Mouse (Mus musculus): ENCODE measurements around the gene Kcnk5. TPM values are rescaled to one million over a fixed set of nuclear protein-coding genes. Genes with fewer than 3 reads are reported as not detected.

Gene Kcnk5
- polyA plus RNA-seq, 1 experiment: 20.4 TPM

DNA sequence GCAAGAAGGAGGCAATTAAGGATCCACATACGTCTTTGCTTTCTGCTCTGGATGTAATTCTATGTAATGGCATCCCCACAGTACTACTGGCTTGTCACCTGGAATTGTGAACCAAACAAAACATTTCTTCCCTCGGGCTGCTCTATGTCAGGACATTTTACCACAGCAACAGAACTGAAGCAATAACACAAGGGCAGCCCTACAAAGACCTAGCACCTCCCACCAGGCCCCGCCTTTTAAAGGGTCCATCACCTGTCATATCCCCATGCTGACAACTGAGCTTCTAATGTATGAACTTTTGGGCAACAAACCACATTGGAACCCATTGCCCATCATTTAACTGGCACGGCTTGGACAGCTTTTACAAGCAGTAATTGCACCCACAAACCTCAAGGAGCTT, 21.7 kb upstream of the Kcnk5 start:
- WGBS: 27% methylated on average over 4 of the region's 4 CpGs
- DNase-seq (ENCODE audit: low read depth, low spot score): no peak

DNA sequence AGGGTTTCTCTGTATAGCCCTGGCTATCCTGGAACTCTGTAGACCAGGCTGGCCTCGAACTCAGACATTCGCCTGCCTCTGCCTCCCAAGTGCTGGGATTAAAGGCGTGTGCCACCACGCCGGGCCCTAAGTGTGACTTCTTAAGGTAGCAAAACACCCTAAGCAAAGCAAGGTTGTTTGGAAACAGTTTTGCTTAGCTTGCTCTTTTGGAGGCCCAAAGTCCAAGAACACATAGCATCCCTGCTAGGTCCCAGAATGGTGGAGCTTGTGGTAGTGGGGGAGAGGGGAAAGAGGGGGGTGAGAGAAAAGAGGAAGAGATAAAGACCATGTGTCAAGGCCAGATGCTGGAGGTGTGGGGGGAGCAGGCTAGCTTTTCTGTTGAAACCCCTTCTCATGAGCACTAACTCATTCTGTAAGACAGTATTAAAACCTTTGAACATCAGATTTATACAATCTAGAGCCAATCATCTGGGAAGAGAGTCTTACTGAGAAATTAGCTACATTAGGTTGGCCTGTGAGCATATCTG, 21.1 kb upstream of the Kcnk5 start:
- no peak for DNase-seq (ENCODE audit: low read depth, low spot score)
- 93% methylated on average over 5 of the region's 5 CpGs for WGBS

- 63% methylated on average over 8 of the region's 8 CpGs for WGBS
These were observed 19.6 kb upstream of the Kcnk5 start for GRCm38 (mm10) chr14:20201066-20201683.

GRCm38 (mm10) chr14:20193103-20193715, 11.6 kb upstream of the Kcnk5 start:
- WGBS: 29% methylated on average over 4 of the region's 4 CpGs
- DNase-seq (ENCODE audit: low read depth, low spot score): no peak

More at GRCm38 (mm10) chr14:20201066-20201683, 19.6 kb upstream of the Kcnk5 start:
- DNase-seq (ENCODE audit: low read depth, low spot score): no peak

DNA sequence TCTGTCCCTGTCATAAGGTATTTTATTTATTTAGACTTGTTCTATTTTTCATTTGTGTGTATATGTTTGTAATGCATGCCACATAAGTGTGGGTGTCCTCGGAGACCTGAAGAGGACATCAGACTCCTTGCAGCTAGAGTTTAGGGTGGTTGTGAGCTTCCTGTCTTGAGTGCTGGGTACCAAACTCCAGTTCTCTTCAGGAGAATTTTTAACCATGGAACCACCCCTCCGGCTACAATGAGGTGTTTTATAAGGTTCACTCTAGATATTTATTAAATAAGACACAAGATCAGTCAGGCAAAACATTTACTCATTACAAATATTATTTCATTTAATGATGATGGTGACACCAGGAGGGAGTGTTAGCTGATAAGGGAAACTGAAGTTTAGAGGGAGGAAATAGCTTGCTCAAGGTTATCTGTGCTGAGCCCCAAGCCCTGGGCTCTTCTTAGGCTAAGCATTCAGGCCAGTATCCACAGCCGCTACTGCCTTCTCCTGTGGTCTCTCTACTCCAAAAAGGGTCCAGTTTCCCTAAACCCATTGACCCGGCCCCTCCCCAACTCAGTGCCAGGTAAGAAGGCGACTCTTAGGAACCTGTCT, 9.6 kb upstream of the Kcnk5 start:
- no peak for DNase-seq (ENCODE audit: low read depth, low spot score)
- 82% methylated on average over 5 of the region's 5 CpGs for WGBS

DNA sequence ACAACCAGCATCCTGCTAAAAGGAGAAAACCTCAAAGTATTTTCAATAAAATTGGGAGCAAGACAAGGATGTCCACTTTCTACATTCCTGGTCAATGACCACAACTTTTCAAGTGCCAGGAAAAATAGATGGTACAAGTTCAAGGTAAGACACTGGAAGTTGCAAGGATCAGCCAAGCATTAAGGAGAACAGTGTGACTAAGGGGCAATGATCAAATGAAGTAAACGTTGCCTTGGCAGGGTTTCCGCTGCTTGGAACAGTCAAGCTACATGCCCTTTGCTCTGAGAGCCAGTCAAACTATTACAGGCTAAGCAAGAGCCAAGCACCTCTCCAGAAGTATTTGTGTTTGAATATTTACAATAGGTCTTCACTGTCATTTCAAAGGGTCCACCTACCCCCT, 8.1 kb upstream of the Kcnk5 start:
- 15% methylated on average over 2 of the region's 2 CpGs for WGBS
- no peak for DNase-seq (ENCODE audit: low read depth, low spot score)

- no peak for DNase-seq (ENCODE audit: low read depth, low spot score)
- WGBS: 31% methylated on average over 9 of the region's 9 CpGs
These were observed 3.8 kb upstream of the Kcnk5 start for GRCm38 (mm10) chr14:20185426-20185825.

DNA sequence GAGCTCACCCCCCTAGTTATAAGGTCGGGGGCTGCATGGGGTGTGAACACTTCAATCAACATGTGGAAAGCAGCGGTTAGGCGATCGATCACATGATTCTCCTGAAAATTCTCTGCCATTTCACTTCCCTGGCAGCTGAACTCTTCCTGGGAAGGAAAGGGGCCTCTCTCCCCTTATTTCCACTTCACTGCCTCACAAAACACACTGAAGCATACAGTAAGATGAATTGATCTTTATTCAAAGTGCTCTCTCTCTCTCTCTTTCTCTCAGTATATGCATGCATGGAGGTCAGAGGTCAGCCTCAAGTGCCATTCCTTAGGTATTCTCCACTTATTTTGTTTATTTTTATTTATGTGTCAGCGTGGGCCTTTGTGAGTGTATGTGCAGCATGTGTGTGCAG, 2.1 kb upstream of the Kcnk5 start:
- no peak for DNase-seq (ENCODE audit: low read depth, low spot score)
- 88% methylated on average over 5 of the region's 5 CpGs for WGBS

GRCm38 (mm10) chr14:20182596-20182995, 987 bp upstream of the Kcnk5 start:
- DNase-seq (ENCODE audit: low read depth, low spot score): no peak
- WGBS: 78% methylated on average over 7 of the region's 7 CpGs

GRCm38 (mm10) chr14:20180751-20181162, 852 bp downstream of the Kcnk5 start:
- WGBS: under 1% methylated on average over 24 of the region's 24 CpGs
- DNase-seq (ENCODE audit: low read depth, low spot score): no peak

GRCm38 (mm10) chr14:20180304-20180703, 1.3 kb downstream of the Kcnk5 start:
- WGBS: 4% methylated on average over 6 of the region's 6 CpGs
- no peak for DNase-seq (ENCODE audit: low read depth, low spot score)

DNA sequence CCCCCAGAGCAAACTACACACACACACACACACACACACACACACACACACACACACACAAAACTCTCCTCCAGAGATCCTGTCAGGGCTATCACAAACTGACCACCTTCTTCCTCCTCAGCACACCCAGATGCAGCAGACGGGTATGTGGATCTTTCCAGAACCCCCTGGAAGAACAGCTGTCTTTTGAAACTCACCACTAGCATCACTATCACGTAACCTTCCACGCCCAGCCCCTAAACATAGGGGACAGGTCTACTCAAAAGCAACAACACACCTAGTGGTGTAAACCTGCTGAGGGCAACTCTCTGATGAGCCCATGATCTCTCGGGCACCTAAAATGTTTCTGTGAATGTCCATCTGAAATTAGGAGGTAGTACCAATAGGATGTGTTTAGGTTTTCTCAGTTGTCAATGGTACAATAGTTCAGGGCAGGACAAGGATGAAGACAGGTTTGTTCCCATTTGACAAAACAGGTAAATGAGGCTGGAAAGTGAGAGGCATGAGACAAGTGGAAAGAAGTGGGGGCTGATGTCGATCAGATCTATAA, 1.8 kb downstream of the Kcnk5 start:
- DNase-seq (ENCODE audit: low read depth, low spot score): no peak
- 36% methylated on average over 5 of the region's 5 CpGs for WGBS

- WGBS: 35% methylated on average over 3 of the region's 3 CpGs
- DNase-seq (ENCODE audit: low read depth, low spot score): no peak
These were observed 2.5 kb downstream of the Kcnk5 start for GRCm38 (mm10) chr14:20179080-20179479.

GRCm38 (mm10) chr14:20178593-20178992, 3.0 kb downstream of the Kcnk5 start:
- WGBS: 17% methylated on average over 4 of the region's 4 CpGs
- no peak for DNase-seq (ENCODE audit: low read depth, low spot score)

DNA sequence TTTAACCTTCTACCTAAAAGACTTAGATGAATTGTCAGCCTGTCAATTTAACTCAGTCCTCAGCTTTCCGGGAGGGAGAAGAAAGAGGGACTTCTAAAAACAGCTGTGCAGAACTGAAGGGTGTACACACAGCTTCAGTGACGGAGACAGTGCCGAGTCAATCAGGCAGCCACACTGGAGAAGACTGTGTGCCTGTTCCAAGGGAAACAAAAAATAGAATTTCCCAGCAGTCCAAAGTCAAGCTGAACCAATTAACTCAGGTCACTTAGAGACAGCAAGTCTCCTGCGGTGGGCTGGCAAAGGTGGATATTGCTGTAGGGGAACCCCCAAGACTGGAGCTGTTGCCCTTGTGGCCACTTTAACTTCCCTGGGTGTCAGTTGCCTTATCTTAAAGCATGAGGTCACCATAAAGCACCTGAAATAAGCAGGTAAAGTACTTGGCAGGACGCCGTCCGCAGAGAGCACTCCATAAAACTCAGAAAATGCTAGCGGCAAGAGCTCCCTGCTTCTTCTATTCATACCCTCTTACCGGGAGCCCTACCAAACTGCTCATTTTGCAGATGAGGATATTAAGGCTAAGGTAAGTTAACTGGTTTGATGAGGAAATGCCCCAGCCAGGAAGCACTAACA, 4.0 kb downstream of the Kcnk5 start:
- WGBS: 28% methylated on average over 9 of the region's 9 CpGs
- no peak for DNase-seq (ENCODE audit: low read depth, low spot score)

DNA sequence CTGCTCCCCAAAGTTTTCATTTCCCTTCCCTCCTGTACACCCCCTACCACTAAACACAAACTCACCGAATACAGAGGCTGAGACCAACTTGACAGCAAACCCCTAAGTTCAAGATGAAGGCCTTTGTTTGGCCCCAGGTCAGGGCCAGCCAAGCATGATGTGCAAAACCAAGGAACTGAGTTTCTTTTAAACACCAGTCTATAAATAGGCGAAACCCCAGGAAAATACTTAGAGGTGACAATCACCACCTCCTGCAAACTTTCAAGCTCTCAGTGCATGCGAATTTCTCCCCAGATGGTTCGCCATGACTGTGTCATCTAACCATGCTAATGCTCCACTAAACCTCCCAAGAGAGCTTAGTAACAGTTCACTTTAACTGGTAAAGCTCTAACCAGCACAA, 5.9 kb downstream of the Kcnk5 start:
- 95% methylated on average over 4 of the region's 4 CpGs for WGBS
- no peak for DNase-seq (ENCODE audit: low read depth, low spot score)

- 86% methylated on average over 7 of the region's 7 CpGs for WGBS
- DNase-seq (ENCODE audit: low read depth, low spot score): no peak
These were observed 6.5 kb downstream of the Kcnk5 start for GRCm38 (mm10) chr14:20175114-20175513.

DNA sequence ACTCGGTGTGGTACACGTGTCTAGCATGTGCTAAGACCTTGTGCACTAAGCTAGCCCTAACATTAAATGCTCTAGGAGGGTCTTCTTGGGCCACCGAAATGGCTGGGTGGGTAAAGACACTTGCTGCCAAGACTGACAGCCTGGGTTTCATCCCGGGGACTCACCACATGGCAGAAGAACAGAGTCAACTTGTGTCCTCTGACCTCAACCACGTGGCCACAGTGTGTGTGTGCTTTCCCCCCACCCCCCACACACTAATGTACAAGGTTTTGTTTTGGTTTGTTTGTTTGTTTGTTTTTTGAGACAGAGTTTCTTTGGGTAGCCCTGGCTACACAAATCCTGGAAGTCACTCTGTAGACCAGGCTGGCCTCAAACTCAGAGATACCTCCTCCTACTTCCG, 6.9 kb downstream of the Kcnk5 start:
- no peak for DNase-seq (ENCODE audit: low read depth, low spot score)
- 76% methylated on average over 6 of the region's 6 CpGs for WGBS

- no peak for DNase-seq (ENCODE audit: low read depth, low spot score)
- WGBS: 77% methylated on average over 14 of the region's 14 CpGs
These were observed 7.6 kb downstream of the Kcnk5 start for GRCm38 (mm10) chr14:20173873-20174490.

GRCm38 (mm10) chr14:20172924-20173323, 8.7 kb downstream of the Kcnk5 start:
- WGBS: 79% methylated on average over 4 of the region's 4 CpGs
- no peak for DNase-seq (ENCODE audit: low read depth, low spot score)

Data from large intestine, adult 2 months (tissue).